Mouse (Mus musculus) midbrain, embryonic 11.5 days (tissue): ENCODE data around the gene Scn10a. TPM values are rescaled to one million over a fixed set of nuclear protein-coding genes. Genes with fewer than 3 reads are reported as not detected.

Experiments
- ATAC-seq: fragments of 200-750 bp; cut with Nextera tagmentation; 2 replicates; pipeline ENCODE4 v1.8.0; 2017; ENCODE audit warnings: moderate TSS enrichment, moderate library complexity; ENCODE audit not compliant: low FRiP score
- DNase-seq: peaks from one replicate; pipeline ENCODE4 v3.0.0; 2015; ENCODE audit warnings: low spot score; ENCODE audit errors: missing footprints
- H3K27ac ChIP-seq: fragments of 300-500 bp; sonication (generic); 2 replicates; pipeline ENCODE4 v1.5.1; 2014; ENCODE audit warnings: low read depth, low read length
- H3K27me3 ChIP-seq: fragments of 300-500 bp; sonication (generic); 2 replicates; pipeline ENCODE4 v1.6.1; 2014; ENCODE audit warnings: mild to moderate bottlenecking, low read length, moderate library complexity, mixed read lengths; ENCODE audit not compliant: control insufficient read depth, insufficient read depth
- H3K36me3 ChIP-seq: fragments of 300-500 bp; sonication (generic); 2 replicates; pipeline ENCODE4 v1.6.1; 2014; ENCODE audit warnings: mild to moderate bottlenecking, low read length, moderate library complexity, mixed read lengths; ENCODE audit not compliant: control insufficient read depth, insufficient read depth
- H3K4me1 ChIP-seq: fragments of 300-500 bp; sonication (generic); 2 replicates; pipeline ENCODE4 v1.6.1; 2014; ENCODE audit warnings: low read length; ENCODE audit not compliant: control insufficient read depth, insufficient read depth
- H3K4me2 ChIP-seq: fragments of 300-500 bp; sonication (generic); 2 replicates; pipeline ENCODE4 v1.6.1; 2014; ENCODE audit warnings: mild to moderate bottlenecking, moderate library complexity
- H3K4me3 ChIP-seq: fragments of 300-500 bp; sonication (generic); 2 replicates; pipeline ENCODE4 v1.5.1; 2014; ENCODE audit warnings: low read depth, low read length
- H3K9ac ChIP-seq: fragments of 300-500 bp; sonication (generic); 2 replicates; pipeline ENCODE4 v1.6.1; 2014; ENCODE audit warnings: low read length
- H3K9me3 ChIP-seq: fragments of 300-500 bp; sonication (generic); 2 replicates; pipeline ENCODE4 v1.6.1; 2016; ENCODE audit warnings: low read length; ENCODE audit not compliant: control insufficient read depth
- WGBS: fragments of 180-500 bp; shearing (Covaris S2); extraction: QIAGEN DNeasy Blood & Tissue Kit; methylation state at CpG from one replicate; pipeline ENCODE4 v1.1.7; 2014; 5-methylcytosine and 5-hydroxymethylcytosine counted together
- polyA plus RNA-seq: library from polyadenylated mRNA; unstranded; fragments of >200 nt; fragmentation: Nextera tagmentation; extraction: Ambion mirVana; gene quantifications from 2 replicates; pipeline ENCODE4 v1.2.1, GENCODE M21; 2014

Scn10a gene
- polyA plus RNA-seq, 1 experiment from 2014 or later, result not detected

DNA sequence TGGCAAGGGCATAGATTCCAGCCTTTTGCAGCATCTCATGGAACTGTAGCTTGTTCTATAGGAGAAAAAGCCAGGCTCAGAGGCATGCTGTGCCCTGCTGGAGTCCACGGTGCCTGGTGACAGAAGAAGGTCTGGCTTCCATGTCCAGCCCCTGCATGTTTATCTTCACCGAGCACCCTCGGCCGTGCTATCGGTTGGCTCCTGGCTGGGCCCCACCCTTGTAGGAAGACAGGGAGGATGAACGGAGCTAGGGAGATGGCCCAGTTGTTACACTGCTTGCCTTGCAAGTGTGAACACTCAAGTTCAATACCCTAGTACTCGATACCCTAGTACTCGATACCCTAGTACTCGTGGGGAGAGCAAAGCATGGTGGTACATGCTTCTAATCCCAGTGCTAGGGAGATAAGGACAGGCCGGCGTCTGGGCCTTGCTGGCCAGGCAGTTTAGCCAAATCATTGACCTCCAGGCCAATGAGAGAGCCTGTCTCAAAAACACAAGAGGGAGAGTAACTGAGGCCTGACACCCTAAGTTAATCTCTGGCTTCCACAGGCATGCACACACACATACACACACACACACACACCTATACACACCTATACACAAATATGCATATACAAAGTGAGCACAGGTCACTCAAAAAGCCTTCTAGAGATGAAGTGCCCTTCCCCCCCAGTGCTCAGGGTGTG is 9.4 kb upstream of the Scn10a start:
- no peak overlapping the region for H3K9ac ChIP-seq
- peaks cover 10% of the 10 kb centered on the region; the same call in 1 of the 2 replicates for H3K4me1 ChIP-seq
- ATAC-seq, result no peak
- no peaks in the 10 kb centered on the region for H3K9me3 ChIP-seq
- H3K27me3 ChIP-seq, result no peaks in the 10 kb centered on the region
- 91% methylated on average over 11 of the region's 11 CpGs for WGBS
- H3K36me3 ChIP-seq, result no peaks in the 10 kb centered on the region
- DNase-seq, result no peak
- no peak overlapping the region for H3K4me2 ChIP-seq
- H3K27ac ChIP-seq, result no peak overlapping the region
- no peak overlapping the region for H3K4me3 ChIP-seq

DNA sequence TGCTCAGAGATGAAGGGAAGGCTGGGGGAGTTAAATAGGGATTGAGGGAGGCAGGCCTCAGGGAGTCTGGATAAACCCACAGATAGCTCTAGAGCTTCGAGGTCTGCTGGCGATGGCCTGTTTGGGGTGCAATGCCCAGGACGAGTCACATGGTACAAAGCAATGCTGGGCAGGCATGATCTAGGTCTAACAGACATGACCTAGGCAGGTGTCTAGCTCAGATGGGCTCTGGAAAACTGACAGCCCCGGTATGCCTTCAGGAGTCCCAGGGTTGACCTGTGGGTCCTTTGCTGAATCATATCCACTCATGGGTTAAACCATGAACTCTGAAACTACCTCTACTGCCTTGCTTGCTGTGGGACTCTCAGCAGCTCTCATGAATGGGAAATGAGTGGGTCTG is 7.9 kb upstream of the Scn10a start:
- Histone ChIP-seq H3K9me3 (no peaks in the 10 kb centered on the region), H3K4me1 (peaks cover 8% of the 10 kb centered on the region; the same call in 1 of the 2 replicates), H3K4me3 (no peak overlapping the region), H3K27me3 (no peaks in the 10 kb centered on the region), H3K36me3 (no peaks in the 10 kb centered on the region), H3K4me2 (no peak overlapping the region), H3K9ac (no peak overlapping the region), H3K27ac (no peak overlapping the region)
- ATAC-seq (no peak), DNase-seq (no peak)
- WGBS, result 88% methylated on average over 4 of the region's 4 CpGs

DNA sequence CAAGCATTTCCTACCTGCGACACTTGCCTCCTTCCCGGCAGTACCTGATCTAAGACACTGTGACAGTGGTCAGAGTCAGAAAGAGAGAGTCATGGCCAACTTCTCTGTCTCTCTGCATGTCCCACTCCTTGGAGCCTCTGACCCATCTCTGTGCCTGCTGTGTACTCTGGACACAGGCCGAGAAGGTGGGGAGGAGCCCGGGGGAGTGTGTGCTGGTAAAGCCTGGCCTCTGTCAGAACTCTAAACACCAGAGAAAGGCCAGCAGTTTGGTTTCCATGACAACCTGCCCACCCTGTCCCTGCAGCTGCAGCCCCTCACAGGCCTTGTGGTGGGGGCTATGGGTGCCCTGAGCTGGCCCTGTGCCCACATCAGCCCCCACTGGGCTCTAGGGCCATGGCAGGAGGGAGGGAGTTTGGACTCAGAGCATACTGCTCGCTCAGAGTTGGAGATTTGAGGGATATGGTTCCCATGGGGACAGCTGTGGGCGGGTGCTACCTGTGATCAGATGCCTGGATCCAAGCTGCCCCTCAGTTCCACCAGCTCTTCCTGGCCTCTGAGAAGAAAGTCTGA is 6.3 kb upstream of the Scn10a start:
- Histone ChIP-seq H3K4me1 (no peaks in the 10 kb centered on the region), H3K9me3 (no peaks in the 10 kb centered on the region), H3K36me3 (no peaks in the 10 kb centered on the region), H3K4me3 (no peak overlapping the region), H3K4me2 (no peak overlapping the region), H3K27me3 (no peaks in the 10 kb centered on the region), H3K9ac (no peak overlapping the region), H3K27ac (no peak overlapping the region)
- WGBS, result 81% methylated on average over 6 of the region's 6 CpGs
- no peak for ATAC-seq
- DNase-seq, result no peak

- Histone ChIP-seq H3K9ac (no peak overlapping the region), H3K27ac (no peak overlapping the region), H3K4me3 (no peak overlapping the region), H3K36me3 (no peaks in the 10 kb centered on the region), H3K9me3 (no peaks in the 10 kb centered on the region), H3K27me3 (no peaks in the 10 kb centered on the region), H3K4me2 (no peak overlapping the region), H3K4me1 (no peaks in the 10 kb centered on the region)
- WGBS, result 13% methylated on average over 6 of the region's 6 CpGs
- DNase-seq (peak; percentile 91), ATAC-seq (no peak)
Observed at GRCm38 (mm10) chr9:119706700-119707099, 12.4 kb downstream of the Scn10a start.

DNA sequence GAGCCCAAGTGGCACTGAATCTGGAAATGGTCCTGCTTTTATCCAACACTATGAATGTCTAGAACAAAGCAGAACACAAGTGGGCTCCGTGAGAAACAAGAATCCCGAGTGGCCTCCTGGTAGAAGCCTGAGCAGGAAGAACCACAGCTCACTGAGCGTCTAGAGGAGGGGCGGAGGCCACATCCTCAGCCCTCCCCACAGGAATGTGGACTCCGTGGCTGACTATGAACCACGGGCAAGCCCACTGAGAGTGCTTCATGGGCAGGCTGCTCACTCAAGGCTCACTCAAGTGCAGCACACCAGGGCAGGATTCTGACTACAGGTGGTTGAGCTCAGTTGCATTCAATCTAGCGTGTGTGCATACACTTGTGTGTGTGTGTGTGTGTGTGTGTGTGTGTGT is 27.6 kb downstream of the Scn10a start:
- WGBS, result 79% methylated on average over 7 of the region's 7 CpGs
- no peak overlapping the region for H3K9ac ChIP-seq
- DNase-seq (no peak), ATAC-seq (no peak)
- no peaks in the 10 kb centered on the region for H3K27me3 ChIP-seq
- H3K36me3 ChIP-seq, result no peaks in the 10 kb centered on the region
- no peak overlapping the region for H3K27ac ChIP-seq
- no peak overlapping the region for H3K4me3 ChIP-seq
- H3K4me2 ChIP-seq, result no peak overlapping the region
- H3K4me1 ChIP-seq, result no peaks in the 10 kb centered on the region
- H3K9me3 ChIP-seq, result no peaks in the 10 kb centered on the region

GRCm38 (mm10) chr9:119691001-119691400 is 28.1 kb downstream of the Scn10a start:
- ATAC-seq, result no peak
- no peak overlapping the region for H3K9ac ChIP-seq
- WGBS, result 75% methylated on average over 8 of the region's 8 CpGs

DNA sequence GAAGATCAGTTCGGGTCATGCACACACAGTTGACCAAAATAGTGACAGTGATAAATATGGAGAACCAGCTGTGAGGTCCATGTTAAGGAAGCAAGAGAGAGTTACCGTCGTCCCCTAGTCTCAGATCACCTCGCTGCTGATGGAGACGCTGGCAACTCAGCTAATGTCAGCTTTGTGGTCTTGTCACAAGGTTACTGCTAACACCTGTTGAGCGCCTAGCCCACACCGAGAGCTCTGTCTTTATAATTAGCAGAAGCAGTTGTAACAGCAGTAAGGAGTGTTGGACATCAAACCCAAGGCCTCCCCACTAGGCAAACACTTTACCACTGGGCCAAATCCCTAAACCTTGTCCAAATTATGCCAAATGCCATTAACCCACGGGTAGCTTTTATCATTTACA is 31.2 kb downstream of the Scn10a start:
- no peak overlapping the region for H3K9ac ChIP-seq
- no peak overlapping the region for H3K27ac ChIP-seq
- whole genome bisulfite sequencing, result 84% methylated on average over 8 of the region's 8 CpGs
- no peak overlapping the region for H3K4me2 ChIP-seq
- no peaks in the 10 kb centered on the region; the same call in 1 of the 2 replicates for H3K9me3 ChIP-seq
- no peak for DNase-seq
- H3K27me3 ChIP-seq, result no peaks in the 10 kb centered on the region
- no peaks in the 10 kb centered on the region for H3K36me3 ChIP-seq
- H3K4me3 ChIP-seq, result no peak overlapping the region
- no peaks in the 10 kb centered on the region for H3K4me1 ChIP-seq
- ATAC-seq, result no peak

More at GRCm38 (mm10) chr9:119691001-119691400, 28.1 kb downstream of the Scn10a start:
- Histone ChIP-seq H3K36me3 (no peaks in the 10 kb centered on the region), H3K4me1 (no peaks in the 10 kb centered on the region), H3K4me2 (no peak overlapping the region), H3K4me3 (no peak overlapping the region), H3K27ac (no peak overlapping the region), H3K27me3 (no peaks in the 10 kb centered on the region), H3K9me3 (no peaks in the 10 kb centered on the region; the same call in 1 of the 2 replicates)
- DNase-seq, result no peak

DNA sequence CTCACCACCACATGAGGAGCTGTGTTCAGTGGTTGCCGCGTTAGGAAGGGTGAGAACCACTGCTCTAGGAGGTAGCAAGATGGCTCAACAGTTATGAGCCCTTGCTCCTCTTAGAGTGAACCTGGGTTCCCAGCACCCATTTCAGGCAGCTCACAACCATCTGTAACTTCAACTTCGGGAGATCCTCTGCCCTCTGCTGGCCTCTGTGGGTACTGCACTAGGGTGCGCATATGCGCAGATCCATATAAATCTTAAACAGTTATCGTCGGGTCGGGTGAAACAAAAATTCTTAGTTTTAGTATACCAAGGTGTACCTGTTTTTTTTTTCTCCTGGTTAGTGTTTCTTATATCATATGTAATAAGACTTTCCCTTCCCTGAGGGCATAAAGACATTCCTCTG is 32.9 kb downstream of the Scn10a start:
- no peak overlapping the region for H3K27ac ChIP-seq
- ATAC-seq, result no peak
- no peak overlapping the region for H3K4me3 ChIP-seq
- no peaks in the 10 kb centered on the region for H3K27me3 ChIP-seq
- H3K36me3 ChIP-seq, result no peaks in the 10 kb centered on the region
- H3K4me2 ChIP-seq, result no peak overlapping the region
- no peaks in the 10 kb centered on the region; the same call in 1 of the 2 replicates for H3K9me3 ChIP-seq
- 90% methylated on average over 8 of the region's 8 CpGs for WGBS
- H3K9ac ChIP-seq, result no peak overlapping the region
- no peak for DNase-seq
- H3K4me1 ChIP-seq, result no peaks in the 10 kb centered on the region

DNA sequence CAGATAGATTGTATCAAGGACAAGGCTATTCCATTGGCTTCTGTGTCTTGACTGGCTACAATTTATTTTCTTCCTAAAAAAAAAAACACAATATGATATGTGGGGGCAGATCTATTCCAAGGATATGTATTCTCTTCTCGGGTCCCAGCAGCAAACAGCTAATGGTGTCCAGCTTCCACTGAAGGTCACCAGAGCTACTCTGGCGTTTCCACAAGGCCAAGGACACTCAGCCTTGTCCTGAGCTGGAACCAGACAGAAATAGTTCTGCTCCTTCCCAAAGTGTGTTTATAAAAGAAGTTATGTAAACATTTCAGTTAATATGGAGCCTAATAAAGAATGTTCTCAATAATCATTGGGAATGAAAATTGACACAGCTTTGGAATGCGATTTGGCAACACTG is 38.2 kb downstream of the Scn10a start:
- DNase-seq, result no peak
- H3K27me3 ChIP-seq, result no peaks in the 10 kb centered on the region
- H3K9me3 ChIP-seq, result no peaks in the 10 kb centered on the region
- H3K4me3 ChIP-seq, result no peak overlapping the region
- no peak overlapping the region for H3K27ac ChIP-seq
- no peaks in the 10 kb centered on the region for H3K36me3 ChIP-seq
- H3K4me2 ChIP-seq, result no peak overlapping the region
- no peak overlapping the region for H3K9ac ChIP-seq
- WGBS, result 85% methylated on average over 3 of the region's 3 CpGs
- no peaks in the 10 kb centered on the region for H3K4me1 ChIP-seq
- ATAC-seq, result no peak
